Comparison of ENCODE assay signal across 10 mouse cellular contexts in genomic region chr10:83618819-83619440, GRCm38 (mm10). TPM values are rescaled to one million over a fixed set of nuclear protein-coding genes. Genes with fewer than 3 reads are reported as not detected.
DNase-seq lines count a peak whose midpoint lies in the region; ATAC-seq lines count a peak whose summit lies in the region.
"Had no signal": no experiment of that assay in that cellular context is flagged by ENCODE, and none has a peak within 500 bp of the region (broad histone marks: within the 10 kb centered on the region; RNA-seq: fewer than 3 reads in every experiment).

No protein-coding gene starts in this region.

- DNase-seq in heart, adult 8-10 months (ENCODE audit: low spot score): peak; percentile 28
- no peak for DNase-seq in heart, embryonic 10.5 days (ENCODE audit: low spot score)
- DNase-seq in neural tube, embryonic 10.5 days (ENCODE audit: extremely low spot score, low spot score): no peak
- DNase-seq in gastrocnemius, postnatal 10 days: peak; percentile 50
- no peak for DNase-seq in thymus, postnatal 0 days (ENCODE audit: low spot score)
- no peak for DNase-seq in testis, postnatal 14 days (ENCODE audit: low spot score)
- no peak for DNase-seq in embryo, embryonic 9.5 days (ENCODE audit: extremely low spot score)
- DNase-seq: midbrain, embryonic 14.5 days had no signal

- H3K9me3 ChIP-seq in heart, embryonic 10.5 days: no peaks in the 10 kb centered on the region
- H3K9me3 ChIP-seq in neural tube, embryonic 14.5 days (ENCODE audit: control insufficient read depth, low read length): no peaks in the 10 kb centered on the region
- H3K9me3 ChIP-seq: embryonic facial prominence, embryonic 15.5 days had no signal

- no peak overlapping the region for H3K4me3 ChIP-seq in heart, embryonic 10.5 days
- H3K4me3 ChIP-seq in neural tube, embryonic 14.5 days (ENCODE audit: low read depth, low read length): no peak overlapping the region
- H3K4me3 ChIP-seq: embryonic facial prominence, embryonic 15.5 days had no signal

- no peak overlapping the region for H3K27ac ChIP-seq in heart, embryonic 10.5 days
- H3K27ac ChIP-seq in neural tube, embryonic 14.5 days (ENCODE audit: low read depth, low read length): no peak overlapping the region; the same call in 1 of the 2 replicates
- H3K27ac ChIP-seq: embryonic facial prominence, embryonic 15.5 days had no signal

- 92% methylated on average over 12 of the region's 12 CpGs for WGBS in heart, embryonic 10.5 days
- 85% methylated on average over 12 of the region's 12 CpGs for WGBS in neural tube, embryonic 14.5 days

- ATAC-seq in neural tube, embryonic 14.5 days (ENCODE audit: low read depth): 0 out of 2 replicates have a peak, but pooled peaks have one; percentile 29

- no peaks in the 10 kb centered on the region for H3K27me3 ChIP-seq in heart, embryonic 10.5 days (ENCODE audit: insufficient read depth, poor library complexity, severe bottlenecking)
- H3K27me3 ChIP-seq in neural tube, embryonic 14.5 days (ENCODE audit: control insufficient read depth, insufficient read depth, low read length): no peaks in the 10 kb centered on the region
- H3K27me3 ChIP-seq: embryonic facial prominence, embryonic 15.5 days had no signal

- 0 out of 2 replicates have a peak overlapping the region, but pooled peaks have one; percentile 21 for H3K9ac ChIP-seq in neural tube, embryonic 14.5 days (replicated peaks; ENCODE audit: low read depth, low read length)
- H3K9ac ChIP-seq: embryonic facial prominence, embryonic 15.5 days had no signal

- H3K4me2 ChIP-seq in neural tube, embryonic 14.5 days (ENCODE audit: low read depth, low read length): no peak overlapping the region
- H3K4me2 ChIP-seq: embryonic facial prominence, embryonic 15.5 days had no signal

- peaks cover 10% of the 10 kb centered on the region; the same call in 1 of the 2 replicates for H3K4me1 ChIP-seq in heart, embryonic 10.5 days
- H3K4me1 ChIP-seq in neural tube, embryonic 14.5 days (ENCODE audit: control insufficient read depth, insufficient read depth, low read length): no peaks in the 10 kb centered on the region
- H3K4me1 ChIP-seq: embryonic facial prominence, embryonic 15.5 days had no signal

- H3K36me3 ChIP-seq in heart, embryonic 10.5 days: peaks cover 46% of the 10 kb centered on the region
- H3K36me3 ChIP-seq in neural tube, embryonic 14.5 days (ENCODE audit: control insufficient read depth, insufficient read depth, low read length): peaks cover 8% of the 10 kb centered on the region

RNA-seq across cellular contexts. Expression of gene Appl2, which starts 29.6 kb away (rescaled TPM):
- total RNA-seq in heart, adult 8-10 months (2022): 10 to 100 TPM; 33.4 to 42.5 (median 39.3) TPM
- 29.5 and 34.0 TPM in 2 replicates for polyA plus RNA-seq in heart, embryonic 10.5 days (2016; fragmentation: Nextera tagmentation; extraction: Ambion mirVana)
- 34.2 and 55.1 TPM in 2 replicates for polyA plus RNA-seq in neural tube, embryonic 14.5 days (2014; fragmentation: Nextera tagmentation; extraction: Ambion mirVana)
- 10 to 100 TPM; 21.0 to 29.5 TPM for total RNA-seq in gastrocnemius, postnatal 10 days (2021)
- 7.5 and 9.3 TPM in 2 replicates for polyA plus RNA-seq in thymus, postnatal 0 days (2015; fragmentation: Nextera tagmentation; extraction: Ambion mirVana)

Comparison
In these comparisons a context has a peak if more than half of its experiments do, and no peak if none do; other contexts are left out.
1. DNase-seq: peak in heart, adult 8-10 months (single experiment) and gastrocnemius, postnatal 10 days (single experiment); none in heart, embryonic 10.5 days (single experiment), neural tube, embryonic 10.5 days (single experiment), thymus, postnatal 0 days (single experiment), testis, postnatal 14 days (single experiment) and embryo, embryonic 9.5 days (single experiment).